Mouse (Mus musculus) heart, embryonic 14.5 days (tissue): ENCODE measurements around the gene Unc5c. TPM values are rescaled to one million over a fixed set of nuclear protein-coding genes. Genes with fewer than 3 reads are reported as not detected.

Source experiments
- ATAC-seq: fragments of 200-750 bp; cut with Nextera tagmentation; 2 replicates; pipeline ENCODE4 v1.8.0; 2017; ENCODE audit warnings: low read depth, moderate TSS enrichment; ENCODE audit not compliant: insufficient number of reproducible peaks, insufficient read depth, low FRiP score
- H3K27ac ChIP-seq, 2 experiments: fragments of 200-500 bp in 1 of 2; fragments of 300-500 bp in 1 of 2; sonication (generic) in 1 of 2; replicated peaks in 1 of 2; 2 replicates each; pipeline ENCODE4 v1.5.1; 2012 to 2014; ENCODE audit warnings: low read depth in 2 of 2, low read length in 2 of 2, control low read depth in 1 of 2, mild to moderate bottlenecking in 1 of 2, mixed read lengths in 1 of 2; ENCODE audit not compliant: control insufficient read depth in 1 of 2, insufficient read depth in 1 of 2
- H3K27me3 ChIP-seq: fragments of 300-500 bp; sonication (generic); 2 replicates; pipeline ENCODE4 v1.6.1; 2014; ENCODE audit warnings: mild to moderate bottlenecking, low read length, control low read depth; ENCODE audit not compliant: control insufficient read depth, insufficient read depth
- H3K36me3 ChIP-seq: fragments of 300-500 bp; sonication (generic); 2 replicates; pipeline ENCODE4 v1.6.1; 2014; ENCODE audit warnings: mild to moderate bottlenecking, control low read depth, low read length, mixed read lengths; ENCODE audit not compliant: control insufficient read depth, insufficient read depth
- H3K4me1 ChIP-seq, 2 experiments: fragments of 200-500 bp in 1 of 2; fragments of 300-500 bp in 1 of 2; sonication (generic) in 1 of 2; 2 replicates each; pipeline ENCODE4 v1.6.1; 2012 to 2014; ENCODE audit warnings: low read length in 2 of 2, control low read depth in 1 of 2, mixed read lengths in 1 of 2; ENCODE audit not compliant: control insufficient read depth in 2 of 2, insufficient read depth in 2 of 2
- H3K4me2 ChIP-seq: fragments of 300-500 bp; sonication (generic); 2 replicates; pipeline ENCODE4 v1.6.1; 2014; ENCODE audit warnings: mild to moderate bottlenecking, low read length
- H3K4me3 ChIP-seq, 2 experiments: fragments of 200-500 bp in 1 of 2; fragments of 300-500 bp in 1 of 2; sonication (generic) in 1 of 2; 2 replicates each; pipeline ENCODE4 v1.5.1; 2012 to 2014; ENCODE audit warnings: low read length in 2 of 2, mild to moderate bottlenecking in 2 of 2, control low read depth in 1 of 2, low read depth in 1 of 2, moderate library complexity in 1 of 2; ENCODE audit not compliant: control insufficient read depth in 1 of 2, insufficient read depth in 1 of 2
- H3K9ac ChIP-seq: fragments of 300-500 bp; sonication (generic); 2 replicates; pipeline ENCODE4 v1.6.1; 2014; ENCODE audit warnings: mild to moderate bottlenecking, low read length
- H3K9me3 ChIP-seq: fragments of 300-500 bp; sonication (generic); 2 replicates; pipeline ENCODE4 v1.6.1; 2016; ENCODE audit warnings: low read length, control low read depth; ENCODE audit not compliant: control insufficient read depth
- WGBS: fragments of 180-500 bp; shearing (Covaris S2); extraction: QIAGEN DNeasy Blood & Tissue Kit; methylation state at CpG from one replicate; pipeline ENCODE4 v1.1.7; 2014; 5-methylcytosine and 5-hydroxymethylcytosine counted together
- polyA plus RNA-seq: library from polyadenylated mRNA; unstranded; fragments of >200 nt; fragmentation: Nextera tagmentation; extraction: Ambion mirVana; gene quantifications from 2 replicates; pipeline ENCODE4 v1.2.1, GENCODE M21; 2014

Gene Unc5c
- polyA plus RNA-seq, 1 experiment from 2014 or later = 3.4 TPM

- ATAC-seq = no peak
- no peak overlapping the region for H3K4me2 ChIP-seq
- H3K36me3 ChIP-seq = no peaks in the 10 kb centered on the region
- 37% methylated on average over 1 of the region's 1 CpGs for WGBS
- no peaks in the 10 kb centered on the region for H3K4me1 ChIP-seq
- no peak overlapping the region for H3K27ac ChIP-seq
- no peaks in the 10 kb centered on the region for H3K27me3 ChIP-seq
- no peak overlapping the region for H3K9ac ChIP-seq
- no peak overlapping the region for H3K4me3 ChIP-seq
- H3K9me3 ChIP-seq = no peaks in the 10 kb centered on the region
Observed at GRCm38 (mm10) chr3:141509772-141510171, 44.8 kb downstream of the Unc5c start.

- Histone ChIP-seq H3K36me3 (no peaks in the 10 kb centered on the region), H3K27me3 (no peaks in the 10 kb centered on the region), H3K27ac (no peak overlapping the region), H3K4me2 (no peak overlapping the region), H3K4me1 (no peaks in the 10 kb centered on the region), H3K9ac (no peak overlapping the region), H3K4me3 (no peak overlapping the region), H3K9me3 (no peaks in the 10 kb centered on the region)
- no peak for ATAC-seq
- WGBS = 48% methylated on average over 5 of the region's 5 CpGs
Observed at GRCm38 (mm10) chr3:141511253-141512038, 46.4 kb downstream of the Unc5c start.

GRCm38 (mm10) chr3:141528751-141529150 is 63.7 kb downstream of the Unc5c start:
- Histone ChIP-seq H3K4me2 (no peak overlapping the region), H3K9me3 (no peaks in the 10 kb centered on the region), H3K4me1 (no peaks in the 10 kb centered on the region), H3K27me3 (no peaks in the 10 kb centered on the region), H3K36me3 (no peaks in the 10 kb centered on the region), H3K9ac (no peak overlapping the region), H3K27ac (no peak overlapping the region), H3K4me3 (no peak overlapping the region)
- ATAC-seq = no peak

GRCm38 (mm10) chr3:141529599-141529998 is 64.6 kb downstream of the Unc5c start:
- Histone ChIP-seq H3K27ac (no peak overlapping the region), H3K9ac (no peak overlapping the region), H3K9me3 (no peaks in the 10 kb centered on the region), H3K4me3 (no peak overlapping the region), H3K4me1 (no peaks in the 10 kb centered on the region), H3K36me3 (no peaks in the 10 kb centered on the region), H3K27me3 (no peaks in the 10 kb centered on the region), H3K4me2 (no peak overlapping the region)
- ATAC-seq = no peak

- ATAC-seq = no peak
Observed at GRCm38 (mm10) chr3:141533861-141534260, 68.8 kb downstream of the Unc5c start.

GRCm38 (mm10) chr3:141536857-141537256 is 71.8 kb downstream of the Unc5c start:
- H3K9ac ChIP-seq = no peak overlapping the region
- no peaks in the 10 kb centered on the region for H3K4me1 ChIP-seq
- no peak overlapping the region for H3K4me3 ChIP-seq
- H3K4me2 ChIP-seq = no peak overlapping the region
- H3K36me3 ChIP-seq = no peaks in the 10 kb centered on the region
- no peaks in the 10 kb centered on the region for H3K9me3 ChIP-seq
- no peak for ATAC-seq
- H3K27me3 ChIP-seq = no peaks in the 10 kb centered on the region
- no peak overlapping the region for H3K27ac ChIP-seq
- 39% methylated on average over 5 of the region's 5 CpGs for WGBS

More at GRCm38 (mm10) chr3:141533861-141534260, 68.8 kb downstream of the Unc5c start:
- Histone ChIP-seq H3K4me2 (no peak overlapping the region), H3K9ac (no peak overlapping the region), H3K27ac (no peak overlapping the region), H3K27me3 (no peaks in the 10 kb centered on the region), H3K4me1 (no peaks in the 10 kb centered on the region), H3K4me3 (no peak overlapping the region), H3K36me3 (no peaks in the 10 kb centered on the region), H3K9me3 (no peaks in the 10 kb centered on the region)
- WGBS = 80% methylated on average over 5 of the region's 5 CpGs

GRCm38 (mm10) chr3:141538120-141538519 is 73.1 kb downstream of the Unc5c start:
- no peaks in the 10 kb centered on the region for H3K27me3 ChIP-seq
- no peak overlapping the region for H3K4me2 ChIP-seq
- no peaks in the 10 kb centered on the region for H3K4me1 ChIP-seq
- ATAC-seq = no peak
- no peak overlapping the region for H3K9ac ChIP-seq
- no peak overlapping the region for H3K4me3 ChIP-seq
- H3K9me3 ChIP-seq = no peaks in the 10 kb centered on the region
- H3K36me3 ChIP-seq = no peaks in the 10 kb centered on the region
- WGBS = 43% methylated on average over 1 of the region's 1 CpGs
- H3K27ac ChIP-seq = no peak overlapping the region

GRCm38 (mm10) chr3:141540749-141541148 is 75.7 kb downstream of the Unc5c start:
- no peak overlapping the region for H3K27ac ChIP-seq
- WGBS = 85% methylated on average over 7 of the region's 7 CpGs
- no peaks in the 10 kb centered on the region for H3K36me3 ChIP-seq
- no peak overlapping the region for H3K4me2 ChIP-seq
- ATAC-seq = no peak
- H3K4me3 ChIP-seq = no peak overlapping the region
- H3K9ac ChIP-seq = no peak overlapping the region
- H3K27me3 ChIP-seq = no peaks in the 10 kb centered on the region
- H3K4me1 ChIP-seq = no peaks in the 10 kb centered on the region
- H3K9me3 ChIP-seq = no peaks in the 10 kb centered on the region
